Mouse (Mus musculus) spleen, adult 2 months (tissue): ENCODE results near the gene Tmem108.

Experiments
- CTCF ChIP-seq: fragments of 200-500 bp; IDR thresholded peaks from 2 replicates; pipeline ENCODE4 v1.5.1; 2011; ENCODE audit warnings: mild to moderate bottlenecking, inconsistent platforms; ENCODE audit not compliant: insufficient read depth, insufficient read length, insufficient replicate concordance; ENCODE audit errors: extremely low read depth
- POLR2A ChIP-seq: fragments of 200-500 bp; IDR thresholded peaks from 2 replicates; pipeline ENCODE4 v1.6.1; 2011; ENCODE audit warnings: low read depth, low read length, inconsistent platforms

GRCm38 (mm10) chr9:103449651-103450050 is 312.0 kb downstream of the Tmem108 start:
- TF ChIP-seq CTCF (no peak), POLR2A (no peak)
